Mouse (Mus musculus) bone marrow, adult 2 months (tissue): ENCODE data around the gene Nme9. TPM values are rescaled to one million over a fixed set of nuclear protein-coding genes. Genes with fewer than 3 reads are reported as not detected.

Experiments used
- H3K27ac ChIP-seq: fragments of 200-500 bp; 2 replicates; pipeline ENCODE4 v1.5.1; 2012; ENCODE audit warnings: low read depth, mild to moderate bottlenecking, control low read depth, inconsistent platforms, low read length; ENCODE audit not compliant: control insufficient read depth, poor library complexity, insufficient read depth
- H3K4me1 ChIP-seq: fragments of 200-500 bp; 2 replicates; pipeline ENCODE4 v1.6.1; 2011; ENCODE audit warnings: low read length; ENCODE audit not compliant: control insufficient read depth, insufficient read depth
- H3K4me3 ChIP-seq: fragments of 200-500 bp; replicated peaks from 2 replicates; pipeline ENCODE3; 2011; ENCODE audit warnings: mild to moderate bottlenecking, low read depth, low read length, control low read depth; ENCODE audit not compliant: control insufficient read depth
- CTCF ChIP-seq: fragments of 200-500 bp; IDR thresholded peaks from 2 replicates; pipeline ENCODE4 v1.5.1; 2011; ENCODE audit warnings: low read length, control low read depth; ENCODE audit not compliant: control insufficient read depth, insufficient read depth
- POLR2A ChIP-seq: fragments of 200-500 bp; IDR thresholded peaks from 2 replicates; pipeline ENCODE4 v1.6.1; 2011; ENCODE audit warnings: low read depth, mild to moderate bottlenecking, control low read depth, low read length, borderline replicate concordance; ENCODE audit not compliant: control insufficient read depth
- WGBS: fragments of 180-500 bp; shearing (Covaris S2); methylation state at CpG from one replicate; pipeline ENCODE4 v1.1.7; 2018; 5-methylcytosine and 5-hydroxymethylcytosine counted together
- polyA plus RNA-seq: library from polyadenylated mRNA; stranded (reverse); fragments of >200 nt; gene quantifications from 2 replicates; pipeline ENCODE4 v1.2.4, GENCODE M21; 2011; ENCODE audit warnings: low replicate concordance; ENCODE audit not compliant: missing spikeins, insufficient read depth, insufficient read length

Nme9 gene
- polyA plus RNA-seq, result not detected in 2 replicates

GRCm38 (mm10) chr9:99451161-99451560 is at the start of gene Nme9:
Gene Nme9, plus strand, starts transcription at chr9:99451475.
- Histone ChIP-seq H3K4me3 (no peak within 1 kb of the TSS), H3K4me1 (no peaks in the 10 kb centered on the region), H3K27ac (no peak within 1 kb of the TSS)
- WGBS, result 12% methylated on average over 14 of the region's 14 CpGs
- TF ChIP-seq POLR2A, result no peak
- TF ChIP-seq CTCF, result no peak

GRCm38 (mm10) chr9:99409280-99409679 is 42.0 kb upstream of the Nme9 start:
- H3K4me3 ChIP-seq, result no peak overlapping the region
- no peak overlapping the region for H3K27ac ChIP-seq
- H3K4me1 ChIP-seq, result peaks cover 4% of the 10 kb centered on the region; the same call in 1 of the 2 replicates
- 56% methylated on average over 3 of the region's 3 CpGs for WGBS
- TF ChIP-seq CTCF (no peak), POLR2A (no peak)

DNA sequence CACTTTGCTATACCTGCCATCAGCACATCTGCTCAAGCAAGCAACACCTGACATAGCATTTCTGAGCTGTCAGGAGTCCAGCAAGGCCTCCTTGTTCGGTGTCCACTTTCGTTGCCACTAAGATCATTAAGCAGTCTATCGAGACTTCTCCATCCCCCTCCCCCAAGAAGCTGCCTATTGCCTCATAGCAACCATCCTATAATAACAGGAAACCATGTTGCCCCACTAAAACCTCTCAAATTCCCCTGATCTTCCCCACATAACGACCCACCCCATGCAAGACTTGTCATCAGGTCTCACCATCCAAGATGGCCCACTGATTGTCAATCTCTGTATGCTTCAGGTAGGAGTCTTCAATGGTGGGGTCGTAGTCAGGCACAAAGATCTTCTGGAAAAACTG is 40.2 kb upstream of the Nme9 start:
- Histone ChIP-seq H3K4me1 (peaks cover 4% of the 10 kb centered on the region; the same call in 1 of the 2 replicates), H3K27ac (no peak overlapping the region), H3K4me3 (no peak overlapping the region)
- 45% methylated on average over 5 of the region's 5 CpGs for WGBS
- TF ChIP-seq CTCF (no peak), POLR2A (no peak)

GRCm38 (mm10) chr9:99411785-99412184 is 39.5 kb upstream of the Nme9 start:
- Histone ChIP-seq H3K4me1 (peaks cover 5% of the 10 kb centered on the region), H3K4me3 (no peak overlapping the region), H3K27ac (no peak overlapping the region)
- WGBS, result 61% methylated on average over 4 of the region's 4 CpGs
- TF ChIP-seq CTCF (no peak), POLR2A (no peak)

DNA sequence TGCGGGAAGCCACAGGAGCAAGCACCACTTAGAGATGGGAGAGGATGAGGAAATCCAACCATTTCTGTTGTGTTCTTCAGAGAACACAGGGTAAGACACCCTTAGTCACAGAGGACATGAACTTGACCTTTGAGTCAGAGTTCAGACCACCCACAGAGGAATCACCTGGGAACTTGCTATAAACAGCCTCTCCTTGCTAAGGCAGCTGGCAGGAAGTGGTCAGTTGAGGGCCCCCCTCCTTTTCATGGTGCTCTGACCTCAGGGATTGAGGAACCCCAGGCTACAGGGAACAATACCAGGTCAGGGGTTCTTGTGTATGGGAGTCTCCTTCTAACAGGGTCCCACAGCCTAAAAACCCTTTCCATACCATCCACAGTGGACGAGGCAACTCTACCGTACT is 34.5 kb upstream of the Nme9 start:
- no peak for TF ChIP-seq POLR2A
- Histone ChIP-seq H3K4me3 (no peak overlapping the region), H3K27ac (no peak overlapping the region), H3K4me1 (peaks cover 5% of the 10 kb centered on the region)
- WGBS, result 66% methylated on average over 3 of the region's 3 CpGs

- peaks cover 5% of the 10 kb centered on the region for H3K4me1 ChIP-seq
- H3K27ac ChIP-seq, result no peak overlapping the region
- TF ChIP-seq POLR2A (no peak), CTCF (no peak)
- H3K4me3 ChIP-seq, result no peak overlapping the region
- WGBS, result 58% methylated on average over 4 of the region's 4 CpGs
Measured at GRCm38 (mm10) chr9:99417288-99417846, 33.9 kb upstream of the Nme9 start.

DNA sequence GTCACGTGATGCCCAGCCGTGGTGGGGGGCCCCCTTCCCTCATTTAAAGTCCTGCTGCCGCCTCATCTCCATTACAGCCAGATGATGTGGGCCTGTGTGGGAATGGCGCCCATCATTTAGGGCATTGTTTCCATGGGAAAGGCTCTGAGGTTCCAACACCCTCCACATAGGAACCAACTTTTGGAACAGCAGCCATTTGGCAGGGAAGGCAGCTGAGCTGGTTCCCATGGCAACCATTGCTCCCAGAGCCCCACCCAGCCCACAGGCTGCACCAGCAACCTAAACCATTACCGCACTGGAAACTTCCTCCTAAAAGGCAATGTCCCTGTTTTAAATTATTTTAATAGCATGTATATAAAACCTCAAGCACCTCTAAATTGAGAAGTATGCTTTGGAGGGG is 32.9 kb upstream of the Nme9 start:
- H3K4me1 ChIP-seq, result peaks cover 3% of the 10 kb centered on the region
- TF ChIP-seq POLR2A (no peak), CTCF (no peak)
- no peak overlapping the region for H3K4me3 ChIP-seq
- WGBS, result 58% methylated on average over 5 of the region's 5 CpGs
- no peak overlapping the region for H3K27ac ChIP-seq

DNA sequence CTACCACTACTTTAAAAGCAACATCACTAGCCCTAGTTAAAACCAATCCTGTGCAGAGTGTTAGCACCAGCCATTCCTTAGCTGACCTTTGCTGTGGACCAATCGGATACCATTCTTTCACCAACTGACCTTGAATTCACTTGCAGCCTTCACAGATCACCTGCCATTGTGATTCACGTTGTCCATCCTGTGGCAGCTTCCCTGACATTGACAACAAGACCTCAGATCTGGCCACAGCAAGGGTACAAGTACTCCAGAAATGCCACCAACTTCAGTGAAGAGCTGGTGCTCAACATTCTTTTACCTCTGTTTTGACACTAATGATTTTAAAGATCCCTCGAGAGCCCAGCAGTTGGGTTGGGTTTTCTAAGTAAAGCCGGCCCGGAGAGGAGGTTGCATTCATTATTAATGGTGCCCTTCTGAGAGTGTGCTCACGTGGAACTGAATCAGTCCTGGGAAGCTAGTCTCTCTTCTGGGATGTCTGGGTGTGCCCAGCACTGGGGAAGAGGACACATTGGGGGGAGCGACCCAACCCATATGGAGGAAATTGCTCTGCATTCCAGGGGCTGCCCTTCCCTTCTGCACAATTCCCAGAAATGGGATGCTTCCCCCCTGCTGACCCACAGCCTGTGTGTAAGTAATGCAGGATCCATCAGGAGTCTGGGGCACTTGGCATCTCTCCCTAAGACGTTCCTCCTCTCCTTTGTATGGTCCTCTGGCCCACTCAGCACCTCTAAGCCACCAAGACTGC is 31.1 kb upstream of the Nme9 start:
- WGBS, result 82% methylated on average over 8 of the region's 8 CpGs
- Histone ChIP-seq H3K27ac (no peak overlapping the region), H3K4me3 (no peak overlapping the region), H3K4me1 (peaks cover 1% of the 10 kb centered on the region)
- TF ChIP-seq CTCF (no peak), POLR2A (no peak)
